Mouse (Mus musculus): ENCODE measurements at regions not wholly inside any gene's neighbourhood (a gene's known extent, or its start where the extent isn't known, plus 50 kb on each side); places are given as distances from the start of the nearest gene placed in this dataset.
A peak's percentile ranks its signal among the peaks of the same experiment; 100 is the strongest.

- DNase-seq, result no peak
Observed at GRCm38 (mm10) chr2:75064406-75065115, 239.0 kb downstream of the Mtx2 start.

DNA sequence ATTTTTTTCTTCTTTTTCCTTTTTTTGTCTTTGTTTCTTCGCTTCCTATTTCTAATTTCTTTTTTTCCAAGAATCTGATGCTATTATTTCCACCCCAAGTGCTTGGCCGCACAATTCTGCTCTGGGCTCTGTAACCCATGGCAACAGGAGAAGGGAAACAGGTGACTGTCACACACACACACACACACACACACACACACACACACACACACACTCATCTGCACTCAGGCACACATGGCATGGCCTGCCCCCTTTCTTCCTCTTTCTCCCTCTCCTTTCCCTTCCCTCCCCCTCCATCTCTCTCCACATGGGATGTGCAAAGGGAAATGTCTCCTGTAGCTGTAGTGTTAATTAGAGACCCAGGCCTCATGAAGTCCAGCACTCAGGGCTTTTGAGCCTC is 239.7 kb downstream of the Mtx2 start:
- DNase-seq, result no peak

- DNase-seq, result no peak
Observed at GRCm38 (mm10) chr2:75069321-75069720, 243.7 kb downstream of the Mtx2 start.

- no peak for DNase-seq
Observed at GRCm38 (mm10) chr2:75072021-75072420, 246.4 kb downstream of the Mtx2 start.

- DNase-seq, result no peak
Observed at GRCm38 (mm10) chr2:75072471-75072870, 246.9 kb downstream of the Mtx2 start.

GRCm38 (mm10) chr2:75073178-75073577 is 247.6 kb downstream of the Mtx2 start:
- DNase-seq, result no peak

DNA sequence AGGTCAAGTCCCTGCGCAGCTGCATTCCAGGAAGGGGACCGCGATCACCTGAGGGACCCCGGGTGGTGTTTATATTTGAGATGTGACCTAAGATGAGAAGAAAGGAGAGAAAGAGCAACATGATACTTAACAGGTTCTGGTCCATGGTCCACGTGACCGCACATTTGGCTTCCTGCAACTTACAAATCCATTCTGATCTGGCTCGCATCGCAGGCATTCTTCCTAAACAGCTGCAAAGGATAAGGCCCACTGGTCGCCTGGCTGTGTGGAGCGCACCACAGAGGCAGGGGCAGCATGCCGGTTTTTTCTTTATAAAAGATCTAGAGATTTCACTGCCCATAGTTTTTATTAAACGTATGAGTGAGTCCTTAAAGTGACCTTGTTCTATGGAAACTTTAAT is 261.6 kb downstream of the Mtx2 start:
- no peak for DNase-seq

DNA sequence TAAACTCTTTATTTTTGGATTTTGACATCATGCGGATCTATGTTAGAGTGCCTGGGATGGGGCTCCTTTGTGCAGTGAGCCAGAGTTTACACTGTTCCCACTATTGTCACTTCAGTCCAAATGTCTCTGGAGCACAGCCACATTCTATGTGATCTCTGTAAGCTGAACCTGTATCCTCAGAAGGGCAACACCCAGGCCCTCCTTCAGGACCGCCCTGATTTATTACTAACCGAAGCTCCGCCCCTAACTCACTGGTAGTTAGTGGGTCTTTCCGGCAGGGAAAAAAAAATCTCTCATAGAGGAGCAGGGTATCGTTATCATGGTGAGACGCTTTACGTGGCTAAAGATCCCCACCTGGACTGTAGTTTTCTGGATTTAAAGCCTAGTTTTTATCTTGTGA is 263.6 kb downstream of the Mtx2 start:
- DNase-seq, result no peak

- no peak for DNase-seq
Observed at GRCm38 (mm10) chr2:75089616-75090015, 264.0 kb downstream of the Mtx2 start.

- DNase-seq, result no peak
Observed at GRCm38 (mm10) chr2:75090439-75090838, 264.8 kb downstream of the Mtx2 start.

GRCm38 (mm10) chr2:75101501-75101900 is 275.9 kb downstream of the Mtx2 start:
- no peak for DNase-seq

- DNase-seq, result no peak
Observed at GRCm38 (mm10) chr2:75112751-75113150, 287.1 kb downstream of the Mtx2 start.

DNA sequence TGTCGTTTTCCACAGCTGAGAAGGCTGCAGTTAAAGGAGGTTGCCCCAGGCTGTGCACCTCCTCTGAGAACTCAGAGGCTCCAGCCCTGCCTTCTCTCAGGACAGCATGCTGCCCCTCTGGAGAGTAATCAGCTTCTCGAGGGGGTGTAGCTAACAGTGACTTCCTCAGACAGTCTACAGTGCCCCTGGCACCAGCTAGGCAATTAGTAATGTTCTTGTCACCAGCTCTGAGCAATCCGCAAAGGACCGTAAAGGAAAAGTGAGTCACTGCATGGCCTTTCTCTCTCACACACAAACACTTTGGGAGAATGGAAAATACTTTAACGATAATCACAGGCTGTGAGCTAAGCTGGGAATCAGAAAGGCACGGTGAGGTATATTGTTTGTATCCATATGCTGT is 288.8 kb downstream of the Mtx2 start:
- no peak for DNase-seq

- no peak for DNase-seq
Observed at GRCm38 (mm10) chr2:75118348-75118926, 292.8 kb downstream of the Mtx2 start.

DNA sequence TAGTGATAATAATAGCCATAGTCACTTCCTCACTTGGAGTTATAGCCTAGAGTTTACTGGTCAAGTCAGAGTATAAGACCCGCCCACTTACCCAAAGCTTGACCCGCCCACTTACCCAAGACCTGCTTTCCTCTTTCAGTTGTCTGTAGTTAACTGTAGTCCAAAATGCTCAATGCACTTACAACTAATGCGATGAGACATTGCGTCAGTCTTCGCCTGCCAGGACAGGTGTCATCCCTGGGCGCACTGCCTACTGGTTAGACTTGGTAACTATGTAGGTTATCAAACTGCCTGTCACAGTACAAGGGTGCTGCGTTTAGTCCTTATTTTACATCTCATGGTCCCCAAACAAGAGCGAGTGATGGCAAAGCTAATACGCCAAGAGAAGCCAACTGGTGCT is 294.0 kb downstream of the Mtx2 start:
- no peak for DNase-seq

- no peak for DNase-seq
Observed at GRCm38 (mm10) chr2:75133298-75134080, 307.9 kb downstream of the Mtx2 start.

- no peak for DNase-seq
Observed at GRCm38 (mm10) chr2:75136618-75137017, 311.0 kb downstream of the Mtx2 start.

DNA sequence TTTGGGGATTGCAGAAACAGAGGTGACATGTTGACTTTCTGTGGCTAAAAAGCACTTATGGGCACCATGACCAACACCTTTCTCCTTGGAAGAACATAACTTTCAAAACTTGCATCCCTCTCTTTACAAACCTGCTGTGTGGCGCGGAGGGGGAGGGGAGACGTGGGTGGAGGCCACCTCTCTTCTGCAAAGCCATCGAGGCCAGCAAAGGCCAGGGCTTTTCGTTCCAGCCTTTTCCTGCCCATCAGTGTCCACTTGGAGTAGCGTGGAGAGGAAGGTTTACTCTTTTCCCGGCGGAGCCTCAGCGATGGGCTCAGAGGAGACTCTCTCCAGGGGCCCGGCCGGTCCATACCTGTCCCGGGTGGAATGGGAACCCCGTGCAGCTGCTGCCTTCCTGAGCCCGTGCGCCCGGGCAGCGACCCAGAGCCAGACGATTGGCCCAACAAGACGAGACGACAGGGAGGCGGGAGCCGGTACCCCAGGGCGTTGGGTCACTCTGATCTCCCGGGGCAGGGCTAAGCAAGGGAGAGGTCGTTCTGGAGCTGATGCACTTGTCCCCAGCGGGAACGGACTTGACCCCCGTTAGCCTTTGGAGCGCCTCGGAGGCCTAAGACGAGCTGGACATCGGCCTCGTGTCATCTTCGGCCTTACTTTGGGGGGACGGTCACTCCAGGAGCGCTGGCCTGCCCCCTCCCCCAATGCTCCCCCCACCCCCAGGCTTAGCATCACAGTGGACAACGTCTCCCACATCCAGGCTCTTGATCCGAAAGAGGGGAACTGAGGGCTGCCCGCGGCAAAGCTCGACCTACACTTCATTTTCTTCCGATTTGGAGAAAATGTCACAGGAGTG is 311.8 kb downstream of the Mtx2 start:
- DNase-seq, result no peak

DNA sequence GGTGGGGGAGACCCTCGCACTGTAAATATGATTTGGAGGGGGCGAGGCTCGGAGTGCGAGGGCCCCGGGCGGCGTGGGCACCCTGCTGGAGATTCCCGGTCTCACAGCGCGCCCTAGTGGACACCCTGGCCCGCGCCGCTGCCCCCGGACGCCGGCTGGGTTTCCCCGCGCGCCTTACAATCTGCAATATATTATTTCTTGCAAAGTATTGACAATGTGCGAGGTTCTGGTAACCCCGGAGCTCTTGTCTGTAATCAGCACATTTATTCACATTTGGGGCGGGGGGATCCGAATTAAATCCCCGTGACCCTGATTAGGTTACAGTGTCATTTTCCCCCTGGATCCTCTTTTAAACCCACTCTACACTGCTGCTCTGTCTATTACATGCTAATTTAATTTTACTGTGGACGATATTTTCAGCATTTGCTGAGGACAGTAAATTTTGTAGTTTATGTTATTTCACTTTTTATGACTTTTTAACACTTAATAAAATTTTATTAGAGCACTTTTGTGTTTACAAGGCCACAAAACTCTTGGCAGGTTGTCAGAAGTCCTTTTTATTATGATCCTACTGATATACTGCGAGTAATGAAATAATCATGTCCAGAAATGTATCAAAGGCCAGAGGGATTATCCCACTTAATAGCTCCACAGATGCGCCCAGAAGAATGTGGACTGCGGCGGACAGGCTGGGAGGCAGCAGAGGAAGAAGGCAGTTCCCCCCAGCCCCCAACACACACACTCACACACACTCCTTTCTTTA is 312.6 kb downstream of the Mtx2 start:
- peak; percentile 16 for DNase-seq

DNA sequence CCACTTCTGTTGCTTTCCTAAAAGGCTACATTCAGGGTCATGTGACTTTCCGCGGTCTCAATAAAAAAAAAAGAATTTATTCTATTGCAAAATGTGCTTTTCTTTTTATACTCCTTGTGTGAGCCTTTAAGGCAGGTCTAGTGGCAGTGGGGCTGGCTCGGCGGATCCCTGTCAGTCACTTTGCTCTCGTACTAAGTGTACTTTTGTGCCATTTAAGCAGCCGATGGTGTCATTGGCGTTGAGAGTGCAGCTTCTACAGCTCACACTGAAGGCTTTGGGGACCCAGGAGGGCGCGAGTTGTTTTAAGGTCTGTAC is 313.1 kb downstream of the Mtx2 start:
- DNase-seq, result no peak

DNA sequence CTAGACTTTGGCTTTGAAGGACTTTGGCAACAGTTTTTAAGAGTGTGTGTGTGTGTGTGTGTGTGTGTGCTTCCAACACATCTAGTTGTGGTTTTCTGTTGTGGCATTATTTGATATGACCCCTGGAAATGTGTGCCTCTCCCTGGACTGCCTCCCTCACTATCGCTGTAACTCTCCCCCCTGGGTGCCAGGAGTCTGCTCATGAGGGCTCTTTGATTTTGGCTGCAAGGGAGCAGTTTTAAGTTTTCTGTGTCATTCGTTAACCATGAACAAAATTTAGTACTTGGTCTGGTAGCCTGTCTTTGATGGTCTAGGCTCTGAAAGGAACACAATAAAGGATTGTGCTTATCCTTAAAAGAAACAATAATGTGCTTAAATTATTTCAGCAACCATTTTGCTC is 313.9 kb downstream of the Mtx2 start:
- DNase-seq, result no peak

- no peak for DNase-seq
Observed at GRCm38 (mm10) chr2:75142675-75143074, 317.1 kb downstream of the Mtx2 start.

DNA sequence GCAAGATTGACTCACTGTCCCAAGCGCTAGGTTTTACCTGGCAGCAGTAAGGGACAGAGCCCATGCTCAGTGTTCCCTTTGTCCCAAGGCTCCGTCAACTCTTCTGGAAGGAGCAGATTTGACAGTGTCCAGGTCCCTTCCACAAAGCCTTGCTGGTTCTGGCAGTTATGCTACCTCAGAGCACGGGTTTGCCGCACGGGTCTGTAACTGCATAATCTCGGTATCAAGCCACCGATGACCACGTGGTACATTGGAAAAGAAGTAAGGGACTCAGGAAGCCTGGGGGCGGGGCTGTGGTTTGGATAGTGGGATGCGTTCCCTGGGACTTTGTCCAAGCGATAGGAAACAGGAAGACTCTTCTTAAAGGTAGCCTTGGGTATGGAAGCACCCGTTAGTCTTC is 319.3 kb downstream of the Mtx2 start:
- no peak for DNase-seq

Measured in cerebellum, adult 9-10 months (tissue).